Mouse (Mus musculus) embryonic facial prominence, embryonic 11.5 days (tissue): ENCODE results near the gene Plekhd1. TPM values are rescaled to one million over a fixed set of nuclear protein-coding genes. Genes with fewer than 3 reads are reported as not detected.

Experiments used
- ATAC-seq: fragments of 200-750 bp; cut with Nextera tagmentation; replicated peaks from 2 replicates; pipeline ENCODE4 v1.8.0; 2017; ENCODE audit warnings: low read depth; ENCODE audit not compliant: insufficient number of reproducible peaks, low FRiP score, low TSS enrichment
- DNase-seq: peaks from one replicate; pipeline ENCODE4 v3.0.0-alpha.2; 2015; ENCODE audit warnings: low spot score
- H3K27ac ChIP-seq: fragments of 300-500 bp; sonication (generic); replicated peaks from 2 replicates; pipeline ENCODE4 v1.5.1; 2014; ENCODE audit warnings: mild to moderate bottlenecking, low read depth, low read length, control low read depth
- H3K27me3 ChIP-seq: fragments of 300-500 bp; sonication (generic); 2 replicates; pipeline ENCODE4 v1.6.1; 2014; ENCODE audit warnings: mild to moderate bottlenecking, low read length, moderate library complexity, mixed read lengths; ENCODE audit not compliant: control insufficient read depth, insufficient read depth
- H3K36me3 ChIP-seq: fragments of 300-500 bp; sonication (generic); replicated peaks from 2 replicates; pipeline ENCODE4 v1.6.1; 2014; ENCODE audit warnings: low read depth, mild to moderate bottlenecking, low read length, moderate library complexity, mixed read lengths; ENCODE audit not compliant: control insufficient read depth, insufficient read depth
- H3K4me1 ChIP-seq: fragments of 300-500 bp; sonication (generic); 2 replicates; pipeline ENCODE4 v1.6.1; 2014; ENCODE audit warnings: low read length, mixed read lengths; ENCODE audit not compliant: control insufficient read depth, insufficient read depth
- H3K4me2 ChIP-seq: fragments of 300-500 bp; sonication (generic); 2 replicates; pipeline ENCODE4 v1.6.1; 2014; ENCODE audit warnings: low read depth, mild to moderate bottlenecking, control low read depth, low read length, moderate library complexity
- H3K4me3 ChIP-seq: fragments of 300-500 bp; sonication (generic); 2 replicates; pipeline ENCODE4 v1.5.1; 2014; ENCODE audit warnings: low read depth, low read length, control low read depth
- H3K9ac ChIP-seq: fragments of 300-500 bp; sonication (generic); replicated peaks from 2 replicates; pipeline ENCODE4 v1.6.1; 2014; ENCODE audit warnings: mild to moderate bottlenecking, control low read depth, low read length
- H3K9me3 ChIP-seq: fragments of 300-500 bp; sonication (generic); replicated peaks from 2 replicates; pipeline ENCODE4 v1.6.1; 2016; ENCODE audit warnings: mild to moderate bottlenecking, low read length, inconsistent platforms, mixed read lengths; ENCODE audit not compliant: control insufficient read depth
- WGBS: fragments of 180-500 bp; shearing (Covaris S2); extraction: QIAGEN DNeasy Blood & Tissue Kit; methylation state at CpG from one replicate; pipeline ENCODE4 v1.1.7; 2014; 5-methylcytosine and 5-hydroxymethylcytosine counted together
- polyA plus RNA-seq: library from polyadenylated mRNA; unstranded; fragments of >200 nt; fragmentation: Nextera tagmentation; extraction: Ambion mirVana; gene quantifications from 2 replicates; pipeline ENCODE4 v1.2.1, GENCODE M21; 2014

The Plekhd1 gene
- polyA plus RNA-seq, 1 experiment from 2014 or later = 1.8 TPM

- WGBS = 81% methylated on average over 1 of the region's 1 CpGs
Measured at GRCm38 (mm10) chr12:80744614-80745013, 52.2 kb downstream of the Plekhd1 start.

GRCm38 (mm10) chr12:80746031-80746813 lies 53.8 kb downstream of the Plekhd1 start:
- Histone ChIP-seq H3K9ac (no peak overlapping the region), H3K27me3 (no peaks in the 10 kb centered on the region), H3K4me1 (no peaks in the 10 kb centered on the region), H3K9me3 (no peaks in the 10 kb centered on the region), H3K4me3 (no peak overlapping the region), H3K36me3 (no peaks in the 10 kb centered on the region), H3K27ac (no peak overlapping the region), H3K4me2 (no peak overlapping the region)
- DNase-seq (no peak), ATAC-seq (no peak)
- whole genome bisulfite sequencing = 58% methylated on average over 8 of the region's 8 CpGs

More at GRCm38 (mm10) chr12:80744614-80745013, 52.2 kb downstream of the Plekhd1 start:
- Histone ChIP-seq H3K36me3 (no peaks in the 10 kb centered on the region), H3K27me3 (no peaks in the 10 kb centered on the region), H3K4me3 (no peak overlapping the region), H3K9ac (no peak overlapping the region), H3K27ac (no peak overlapping the region), H3K9me3 (no peaks in the 10 kb centered on the region), H3K4me1 (no peaks in the 10 kb centered on the region), H3K4me2 (no peak overlapping the region)
- DNase-seq = no peak
- ATAC-seq = no peak

GRCm38 (mm10) chr12:80751556-80751955 lies 59.2 kb downstream of the Plekhd1 start:
- no peak overlapping the region for H3K4me3 ChIP-seq
- no peaks in the 10 kb centered on the region for H3K4me1 ChIP-seq
- WGBS = 85% methylated on average over 6 of the region's 6 CpGs
- H3K27ac ChIP-seq = no peak overlapping the region
- H3K4me2 ChIP-seq = no peak overlapping the region
- H3K9ac ChIP-seq = no peak overlapping the region
- H3K9me3 ChIP-seq = no peaks in the 10 kb centered on the region
- ATAC-seq (no peak), DNase-seq (no peak)
- H3K27me3 ChIP-seq = peaks cover 4% of the 10 kb centered on the region
- no peaks in the 10 kb centered on the region for H3K36me3 ChIP-seq

GRCm38 (mm10) chr12:80757751-80758558 lies 65.6 kb downstream of the Plekhd1 start:
- WGBS = 7% methylated on average over 117 of the region's 122 CpGs
- peak; percentile 67 for ATAC-seq
- H3K36me3 ChIP-seq = no peaks in the 10 kb centered on the region; the same call in 1 of the 2 replicates

GRCm38 (mm10) chr12:80758559-80759386 lies 66.4 kb downstream of the Plekhd1 start:
- H3K27ac ChIP-seq = no peak overlapping the region
- 13% methylated on average over 80 of the region's 92 CpGs for WGBS
- peak; percentile 15; the same call in 1 of the 2 replicates for ATAC-seq

More at GRCm38 (mm10) chr12:80757751-80758558, 65.6 kb downstream of the Plekhd1 start:
- peak overlapping the region; percentile 41 for H3K4me3 ChIP-seq
- peaks cover 9% of the 10 kb centered on the region for H3K4me1 ChIP-seq
- peaks cover 36% of the 10 kb centered on the region for H3K27me3 ChIP-seq
- no peaks in the 10 kb centered on the region for H3K9me3 ChIP-seq
- peak; percentile 81 for DNase-seq
- H3K27ac ChIP-seq = no peak overlapping the region
- H3K9ac ChIP-seq = peak overlapping the region; percentile 58
- H3K4me2 ChIP-seq = peak overlapping the region; percentile 98

GRCm38 (mm10) chr12:80759387-80759712 lies 67.0 kb downstream of the Plekhd1 start:
- Histone ChIP-seq H3K4me1 (peaks cover 9% of the 10 kb centered on the region), H3K27me3 (peaks cover 36% of the 10 kb centered on the region)
- ATAC-seq = no peak

More at GRCm38 (mm10) chr12:80758559-80759386, 66.4 kb downstream of the Plekhd1 start:
- Histone ChIP-seq H3K4me1 (peaks cover 9% of the 10 kb centered on the region), H3K27me3 (peaks cover 36% of the 10 kb centered on the region), H3K4me2 (peak overlapping the region; percentile 98), H3K9ac (peak overlapping the region; percentile 58), H3K9me3 (no peaks in the 10 kb centered on the region), H3K4me3 (peak overlapping the region; percentile 41), H3K36me3 (no peaks in the 10 kb centered on the region; the same call in 1 of the 2 replicates)
- peak; percentile 17 for DNase-seq

GRCm38 (mm10) chr12:80759713-80760395 lies 67.5 kb downstream of the Plekhd1 start:
- Histone ChIP-seq H3K36me3 (no peaks in the 10 kb centered on the region; the same call in 1 of the 2 replicates), H3K4me1 (peaks cover 9% of the 10 kb centered on the region), H3K27ac (0 out of 2 replicates have a peak overlapping the region, but pooled peaks have one; percentile 25), H3K4me2 (peak overlapping the region; percentile 98), H3K27me3 (peaks cover 36% of the 10 kb centered on the region), H3K4me3 (peak overlapping the region; percentile 41), H3K9me3 (no peaks in the 10 kb centered on the region), H3K9ac (peak overlapping the region; percentile 58)
- 1% methylated on average over 22 of the region's 22 CpGs for WGBS
- peak; percentile 44 for DNase-seq
- ATAC-seq = no peak

More at GRCm38 (mm10) chr12:80759387-80759712, 67.0 kb downstream of the Plekhd1 start:
- Histone ChIP-seq H3K4me2 (peak overlapping the region; percentile 98), H3K9ac (peak overlapping the region; percentile 58), H3K4me3 (peak overlapping the region; percentile 41), H3K9me3 (no peaks in the 10 kb centered on the region), H3K27ac (no peak overlapping the region), H3K36me3 (no peaks in the 10 kb centered on the region; the same call in 1 of the 2 replicates)
- WGBS = 9% methylated on average over 12 of the region's 13 CpGs
- DNase-seq = no peak
